Mouse (Mus musculus): ENCODE data around the gene Gm28539.

DNA sequence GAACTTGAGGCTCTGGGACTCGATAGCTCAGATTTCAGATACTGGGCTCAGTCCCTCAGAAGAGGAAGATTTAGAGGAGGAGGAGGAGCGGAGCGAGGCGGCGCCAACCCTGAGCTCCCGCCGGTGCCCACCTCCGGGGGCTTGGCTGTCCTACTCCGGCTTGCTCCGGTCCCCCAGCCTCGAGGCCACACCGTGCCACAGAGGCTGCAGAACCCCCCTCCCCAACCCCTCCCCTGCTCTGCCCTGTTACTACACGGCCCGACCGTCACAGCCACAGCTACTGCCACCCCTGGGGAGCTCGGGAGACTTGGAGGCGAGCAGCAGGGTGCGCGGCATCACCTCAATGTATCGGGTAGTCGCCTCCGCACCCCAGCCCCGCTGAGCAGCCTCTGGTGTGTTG lies 139.9 kb downstream of the Gm28539 start:
- TF ChIP-seq CTCF (IDR thresholded peaks at IDR 0.05; ENCODE audit: low read depth, low read length): no peak
- no peak for TF ChIP-seq POLR2A (IDR thresholded peaks at IDR 0.05; ENCODE audit: borderline replicate concordance, low read depth, low read length)

Data from bone marrow macrophage, adult 2 months (primary cell).